Mouse (Mus musculus): Measurements from ENCODE around the gene Patl2.
"Not testable (repeated sequence)": the region's sequence is repeated elsewhere in the genome, so short reads cannot be mapped to it uniquely, and the experiment has no call there.

The Patl2 gene

DNA sequence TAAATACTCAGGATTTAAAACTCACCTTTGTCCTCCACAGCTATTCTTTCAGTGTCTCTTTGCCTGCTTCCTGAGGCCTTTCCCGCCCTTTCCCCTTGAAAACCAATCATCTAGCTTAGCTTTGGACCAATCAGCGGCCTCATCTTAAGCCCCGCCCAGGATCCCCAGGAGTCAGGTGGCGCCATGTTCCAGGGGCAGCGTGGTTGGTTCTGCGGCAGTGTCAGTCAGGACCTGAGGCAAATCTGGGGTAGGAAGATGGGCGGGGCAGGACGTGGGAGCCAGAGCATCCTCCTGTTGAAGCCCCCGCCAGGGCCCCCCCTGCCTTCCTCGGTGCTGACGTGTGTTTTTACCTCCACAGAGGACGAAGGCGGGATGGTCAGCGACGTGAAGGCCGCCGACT, at the start of gene Patl2, which contains the start of gene Terb2:
TSS of gene Patl2 (minus strand) at position 84 of the 400 bp plus-strand sequence.
TSS of gene Terb2 (plus strand) at position 167 of the 400 bp plus-strand sequence.
- no peak for DNase-seq

GRCm38 (mm10) chr2:122235425-122235824, 49.4 kb upstream of the Patl2 start:
- no peak for DNase-seq

DNA sequence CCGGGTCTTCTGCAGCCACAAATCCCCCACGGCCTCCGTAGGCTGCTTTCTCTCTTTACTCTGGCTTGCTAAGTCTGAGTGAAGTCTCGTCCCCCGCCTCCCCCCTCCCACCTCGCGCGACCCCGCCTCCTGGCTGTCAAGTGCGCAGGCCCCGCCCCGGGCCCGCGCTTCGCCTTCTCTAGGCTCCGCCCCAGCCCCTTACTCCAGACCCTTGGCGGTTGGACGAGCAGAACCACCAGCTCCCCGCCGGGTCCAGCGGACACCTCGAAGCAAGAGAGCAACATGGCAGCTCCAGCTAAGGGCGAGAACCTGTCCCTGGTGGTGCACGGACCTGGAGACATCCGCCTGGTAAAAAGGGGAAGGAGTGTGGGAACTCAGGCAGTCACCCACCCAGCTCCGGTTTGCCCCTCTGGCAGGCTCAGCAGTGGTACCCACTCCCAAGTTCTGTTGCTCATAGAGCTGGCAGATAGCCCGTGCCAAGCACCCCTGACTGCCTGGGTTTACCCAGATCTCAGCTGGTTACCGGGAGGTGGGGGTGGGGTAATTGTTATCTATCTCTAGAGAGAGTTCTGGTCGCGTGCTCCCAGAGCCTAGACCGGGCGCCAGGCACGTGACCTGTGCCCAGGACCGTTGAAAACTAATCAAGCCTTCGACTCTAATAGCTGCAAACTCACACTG, 48.8 kb upstream of the Patl2 start, which contains the start of gene Sord:
TSS of gene Sord (plus strand) at position 139 of the 678 bp plus-strand sequence.
- DNase-seq: peak; percentile 94

GRCm38 (mm10) chr2:122233759-122234557, 48.0 kb upstream of the Patl2 start:
- no peak for DNase-seq

- no peak for DNase-seq
Measured at GRCm38 (mm10) chr2:122233341-122233740, 47.4 kb upstream of the Patl2 start.

DNA sequence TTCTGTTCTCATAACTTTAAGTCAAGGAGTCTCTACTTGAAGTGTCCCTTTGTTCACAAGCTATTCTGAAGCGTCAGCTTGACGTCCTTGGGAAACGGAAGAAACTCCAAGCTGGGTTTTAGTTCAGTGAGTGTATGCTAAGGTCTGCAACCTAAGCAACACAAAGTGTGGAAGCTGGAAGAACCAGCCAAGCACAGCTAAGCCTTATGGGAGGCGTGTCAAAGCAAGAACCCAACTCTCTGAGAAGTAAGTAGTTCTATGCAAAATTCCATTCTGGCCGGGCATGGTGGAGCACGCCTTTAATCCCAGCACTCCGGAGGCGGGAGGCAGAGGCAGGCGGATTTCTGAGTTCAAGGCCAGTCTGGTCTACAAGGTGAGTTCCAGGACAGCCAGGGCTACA, 45.6 kb upstream of the Patl2 start:
- no peak for DNase-seq

GRCm38 (mm10) chr2:122230395-122230794, 44.4 kb upstream of the Patl2 start:
- DNase-seq: no peak

DNA sequence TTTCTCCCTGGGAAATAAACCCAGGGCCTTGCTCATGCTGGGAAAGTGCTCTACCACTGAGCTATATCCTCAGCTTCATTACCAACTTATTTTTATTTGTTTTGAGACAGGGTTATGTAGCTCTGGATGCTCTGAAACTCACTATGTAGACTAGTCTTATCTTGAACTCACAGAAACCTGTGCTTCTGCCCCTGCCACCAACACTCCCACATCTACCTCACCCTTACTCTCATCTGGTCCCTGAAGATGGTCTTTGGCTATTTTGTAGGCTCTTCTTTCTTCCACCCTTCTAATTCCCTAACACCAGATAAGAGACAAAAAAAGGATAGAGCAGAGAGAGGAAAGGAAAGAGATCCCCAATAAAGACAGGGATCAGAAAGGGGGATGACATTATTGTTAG, 37.7 kb upstream of the Patl2 start:
- DNase-seq: no peak

GRCm38 (mm10) chr2:122222272-122222671, 36.3 kb upstream of the Patl2 start:
- no peak for DNase-seq

DNA sequence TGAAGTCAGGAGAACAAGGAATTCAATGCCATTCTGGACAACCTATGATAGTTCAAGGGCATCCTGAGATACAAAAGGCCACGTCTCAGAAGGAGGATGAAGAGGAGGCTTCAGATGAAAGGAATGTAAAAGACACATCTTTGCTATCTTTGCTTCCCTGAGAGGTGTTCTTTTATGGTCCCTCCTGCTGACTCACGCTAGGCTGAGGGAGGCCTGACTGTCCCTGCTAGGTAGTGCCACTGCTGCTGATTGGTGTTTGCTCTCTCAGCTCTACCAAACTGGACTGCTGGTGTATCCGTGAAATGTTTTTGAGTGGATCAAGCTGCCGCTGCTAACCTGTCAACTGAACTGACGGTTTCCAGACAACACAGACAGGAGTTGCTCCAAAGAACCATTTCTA, 35.8 kb upstream of the Patl2 start:
- no peak for DNase-seq

DNA sequence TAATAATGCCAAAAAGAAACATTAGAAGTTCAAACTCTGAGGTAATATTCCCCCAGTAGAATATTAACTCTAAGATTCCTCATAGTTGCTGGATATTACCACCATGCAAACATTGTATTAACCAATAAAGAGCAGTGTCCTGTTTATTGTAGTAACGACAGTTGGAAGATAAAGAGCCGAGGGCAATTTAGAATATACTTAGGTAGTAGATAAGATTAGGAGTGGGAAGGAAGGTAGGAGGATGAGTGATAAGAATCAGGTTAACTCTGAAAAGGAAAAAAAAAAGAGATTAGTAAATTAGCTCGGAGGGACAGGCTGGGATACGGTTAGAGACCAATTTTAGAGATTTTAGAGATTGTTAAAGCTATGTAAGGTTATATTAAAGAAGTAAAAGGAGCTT, 35.4 kb upstream of the Patl2 start:
- DNase-seq: no peak

DNA sequence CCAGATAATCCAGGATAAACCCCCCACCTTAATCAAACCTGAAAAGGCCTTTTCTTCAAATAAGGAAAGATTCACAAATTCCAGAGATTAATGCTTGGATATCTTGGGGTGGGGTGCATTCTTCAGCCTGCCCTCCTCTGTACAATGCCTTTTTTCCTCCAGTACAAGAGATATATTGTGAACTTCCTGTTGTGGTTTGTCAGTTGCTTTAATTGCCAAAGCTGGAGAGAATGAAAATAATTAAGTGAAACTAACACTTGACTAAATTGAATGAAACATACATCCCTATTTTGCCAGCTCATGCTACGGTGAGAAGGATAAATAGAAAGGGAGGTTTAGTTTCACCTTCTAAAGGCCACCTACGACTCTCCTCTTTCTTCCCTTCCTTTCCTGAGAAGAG, 32.2 kb upstream of the Patl2 start:
- no peak for DNase-seq

GRCm38 (mm10) chr2:122217075-122217474, 31.1 kb upstream of the Patl2 start:
- DNase-seq: not testable (repeated sequence)

DNA sequence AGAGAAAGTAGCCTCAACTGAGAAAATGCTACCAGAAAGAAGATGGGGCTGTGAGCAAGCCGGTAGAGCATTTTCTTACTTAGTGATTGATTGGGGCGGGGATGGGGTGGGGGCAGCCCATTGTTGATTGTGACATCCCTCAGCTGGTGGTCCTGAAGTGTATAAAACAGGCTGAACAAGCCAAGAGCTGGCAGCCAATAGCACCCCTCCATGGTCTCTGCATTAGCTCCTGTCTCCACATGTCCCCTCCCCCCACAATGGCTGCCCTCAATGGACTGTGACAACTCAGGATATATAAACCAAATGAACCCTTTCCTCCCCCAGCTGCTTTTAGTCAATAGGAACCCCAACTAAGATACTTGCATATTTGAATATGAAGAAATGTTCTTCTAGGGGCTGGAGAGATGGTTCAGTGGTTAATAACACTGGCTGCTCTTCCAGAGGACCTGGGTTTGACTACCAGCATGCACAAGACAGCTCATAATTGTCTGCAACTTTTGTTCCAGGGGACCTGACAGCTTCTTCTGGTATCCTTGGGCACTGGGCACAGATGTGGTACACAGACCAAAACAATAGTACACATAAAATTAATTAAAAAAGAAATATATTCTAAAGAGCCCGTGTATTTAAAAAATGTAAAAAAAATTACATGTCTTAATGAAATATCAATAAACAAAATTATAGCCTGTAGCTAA, 24.7 kb upstream of the Patl2 start:
- no peak for DNase-seq

DNA sequence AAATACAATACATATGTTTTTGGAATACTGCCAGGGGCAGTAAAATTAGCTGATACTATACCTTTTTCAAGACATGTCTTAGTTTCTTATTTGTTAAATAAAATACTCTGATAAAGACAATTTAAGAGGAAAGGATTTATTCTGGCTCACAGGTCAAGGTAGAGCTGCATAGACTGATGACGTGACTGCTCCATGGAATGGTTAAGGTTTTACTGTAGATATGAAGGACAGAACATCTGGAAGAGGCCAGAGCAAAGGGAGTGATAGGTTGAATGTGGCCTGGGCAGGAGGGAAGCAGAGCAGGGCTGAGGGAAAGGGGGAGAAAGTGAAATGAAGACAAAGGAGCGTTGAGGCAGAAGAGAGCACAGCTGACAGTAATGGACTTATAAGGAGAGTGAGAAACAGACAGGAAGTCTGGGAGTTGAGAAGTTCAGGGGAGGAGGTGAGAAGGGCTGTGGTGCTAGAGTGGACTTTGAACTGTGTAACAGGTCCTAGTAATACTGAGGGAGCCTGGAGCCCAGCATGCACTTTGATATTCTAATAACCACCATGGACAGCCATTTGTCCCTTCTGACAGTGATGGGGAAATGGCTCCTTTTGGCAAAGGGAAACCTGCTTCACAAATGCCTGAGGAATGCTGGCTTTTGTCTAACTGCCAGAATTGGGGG, 20.6 kb upstream of the Patl2 start:
- DNase-seq: no peak

DNA sequence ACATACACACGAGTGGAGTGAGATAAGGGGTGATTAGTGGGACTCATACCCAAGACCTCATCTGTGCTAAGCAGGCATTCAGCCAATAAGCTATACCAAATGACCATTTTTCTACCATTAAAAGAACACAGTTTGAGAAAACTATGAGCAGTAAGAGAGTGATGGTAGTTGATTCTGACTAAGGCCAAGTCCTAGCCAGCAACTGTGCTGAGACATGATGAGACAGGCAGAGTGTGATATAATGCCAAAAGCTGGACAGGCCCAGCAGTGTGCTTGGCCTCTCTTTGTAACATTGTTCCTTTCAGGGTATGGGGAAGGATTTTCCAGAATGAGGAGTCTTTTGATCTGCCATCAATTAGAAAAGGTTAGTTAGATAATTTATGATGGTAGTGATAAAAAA, 15.5 kb upstream of the Patl2 start:
- no peak for DNase-seq

- DNase-seq: peak; percentile 13
Measured at GRCm38 (mm10) chr2:122194509-122194929, 8.5 kb upstream of the Patl2 start.

DNA sequence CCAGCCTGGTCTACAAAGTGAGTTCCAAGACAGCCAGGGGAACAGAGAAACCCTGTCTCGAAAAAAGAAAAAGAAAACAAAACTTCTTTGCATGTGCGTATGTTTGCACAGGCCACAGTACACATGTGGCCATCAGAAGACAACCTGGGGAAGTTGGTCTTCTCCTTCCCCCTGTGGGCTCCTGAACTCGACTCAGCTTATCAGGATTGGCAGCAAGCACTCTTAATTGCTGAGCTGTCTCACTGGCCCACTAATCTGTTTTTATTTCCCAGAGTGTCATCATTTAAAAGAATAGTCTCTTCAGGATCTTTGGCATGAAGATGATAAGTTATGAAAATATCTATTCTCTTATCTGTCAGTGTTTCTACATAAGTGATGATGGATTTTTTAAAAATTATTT, 5.9 kb upstream of the Patl2 start:
- no peak for DNase-seq

- DNase-seq: no peak
Measured at GRCm38 (mm10) chr2:122186751-122187150, 762 bp upstream of the Patl2 start.

- DNase-seq: no peak
Measured at GRCm38 (mm10) chr2:122185086-122185485, 903 bp downstream of the Patl2 start.

DNA sequence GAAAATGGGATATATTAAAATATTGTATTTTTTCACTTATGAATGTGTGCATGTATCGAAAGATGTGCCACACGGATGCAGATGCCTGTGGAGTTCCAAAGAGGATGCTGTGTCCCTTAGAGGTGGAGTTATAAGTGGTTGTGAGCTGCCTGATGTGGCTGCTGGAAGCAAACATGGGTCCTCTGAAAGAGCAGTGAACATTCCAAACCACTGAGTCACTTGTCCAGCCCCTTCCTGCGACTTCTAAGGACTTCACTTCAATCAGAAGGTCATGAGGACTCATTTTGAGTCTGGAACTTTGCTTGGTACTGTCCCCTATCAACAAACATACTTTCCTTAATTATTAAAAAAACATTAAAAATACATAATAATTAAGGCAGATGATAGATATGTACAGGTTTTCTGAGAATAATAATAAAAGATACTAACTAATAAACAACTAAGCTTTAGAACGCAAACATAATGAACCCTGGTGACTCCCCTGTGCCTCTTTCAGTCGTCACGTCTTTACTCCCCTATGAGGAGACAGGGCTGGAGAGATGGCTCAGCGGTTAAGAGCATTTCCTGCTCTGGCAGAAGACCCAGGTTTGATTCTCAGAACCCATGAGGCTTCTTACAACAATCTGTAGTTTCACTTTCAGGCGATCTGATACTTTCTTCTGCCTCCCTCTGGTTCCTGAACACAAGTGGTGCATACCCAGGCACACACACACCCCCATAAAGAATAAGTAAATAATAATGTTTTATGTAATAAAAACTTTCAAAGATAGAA, 5.8 kb downstream of the Patl2 start:
- DNase-seq: peak; percentile 38

DNA sequence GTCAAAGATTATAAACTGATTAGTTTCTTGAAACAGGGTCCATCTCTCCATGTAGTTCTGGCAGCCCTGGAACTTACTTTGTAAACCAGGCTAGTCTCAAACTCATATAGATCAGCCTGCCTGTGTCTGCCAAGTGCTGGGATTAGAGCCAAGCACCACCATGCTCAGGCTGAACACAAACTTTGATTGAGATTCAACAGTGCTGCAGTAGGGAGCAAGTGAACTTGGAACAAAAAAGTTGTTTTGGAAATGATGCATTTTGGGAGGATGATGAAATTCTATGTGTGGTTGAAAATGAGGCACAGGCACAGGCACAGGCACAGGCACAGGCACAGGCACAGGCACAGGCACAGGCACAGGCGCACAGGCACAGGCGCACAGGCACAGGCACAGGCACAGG, 13.8 kb downstream of the Patl2 start:
- DNase-seq: no peak

All from thymus, postnatal 4 days (tissue).